Comparison of ENCODE assay signal across 19 mouse cellular contexts in the genomic region with DNA sequence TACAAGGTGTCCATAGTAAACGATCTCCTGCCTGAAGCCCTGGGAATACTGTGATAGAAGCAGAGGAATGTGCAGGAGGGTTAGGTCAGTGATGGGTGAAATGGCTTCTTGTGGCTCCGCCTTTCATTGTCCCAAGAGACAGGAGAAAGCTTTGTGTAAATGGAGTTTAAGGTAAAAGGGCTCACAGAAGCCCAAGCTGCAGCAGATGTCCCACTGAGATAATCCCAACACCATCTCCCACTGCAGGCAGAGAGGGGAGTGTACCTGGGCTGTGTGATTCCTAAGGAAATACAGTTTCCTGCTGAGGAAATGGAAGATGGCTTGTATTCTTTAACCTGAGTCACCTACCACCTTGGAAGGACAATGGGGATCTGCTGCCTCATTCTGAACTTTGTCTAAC.
"Had no signal": no experiment of that assay in that cellular context is flagged by ENCODE, and none has a peak within 500 bp of the region (broad histone marks: within the 10 kb centered on the region; RNA-seq: fewer than 3 reads in every experiment).

No protein-coding gene starts in this region.

- DNase-seq: lung, adult 18-20 months; lung, embryonic 14.5 days; lung, postnatal 10 days; lung, postnatal 4 days; midbrain, embryonic 14.5 days; retina, postnatal 1 day; right cerebral cortex, adult 18-20 months; right cerebral cortex, postnatal 25 days; right cerebral cortex, postnatal 4 days; thymus, adult 2 months; thymus, postnatal 25 days; thymus, postnatal 4 days had no signal

- H3K4me1 ChIP-seq: midbrain, embryonic 10.5 days; midbrain, embryonic 12.5 days; neural tube, embryonic 13.5 days; neural tube, embryonic 15.5 days; stomach, embryonic 15.5 days had no signal

- H3K9me3 ChIP-seq: midbrain, embryonic 10.5 days; midbrain, embryonic 12.5 days; neural tube, embryonic 13.5 days; neural tube, embryonic 15.5 days; stomach, embryonic 15.5 days had no signal

- H3K27ac ChIP-seq: midbrain, embryonic 10.5 days; midbrain, embryonic 12.5 days; neural tube, embryonic 13.5 days; neural tube, embryonic 15.5 days; stomach, embryonic 15.5 days; stomach, postnatal 0 days had no signal

- H3K36me3 ChIP-seq: midbrain, embryonic 10.5 days; midbrain, embryonic 12.5 days; neural tube, embryonic 13.5 days; neural tube, embryonic 15.5 days; stomach, embryonic 15.5 days had no signal

- H3K4me3 ChIP-seq: midbrain, embryonic 10.5 days; midbrain, embryonic 12.5 days; myocyte; neural tube, embryonic 13.5 days; neural tube, embryonic 15.5 days; stomach, embryonic 15.5 days had no signal

- H3K9ac ChIP-seq: lung, embryonic 14.5 days; midbrain, embryonic 12.5 days; neural tube, embryonic 13.5 days; neural tube, embryonic 15.5 days; stomach, embryonic 15.5 days had no signal
